Mouse (Mus musculus) forebrain, embryonic 11.5 days (tissue): ENCODE measurements around the gene Gnb1l. TPM values are rescaled to one million over a fixed set of nuclear protein-coding genes. Genes with fewer than 3 reads are reported as not detected.

Experiments
- ATAC-seq: fragments of 200-750 bp; cut with Nextera tagmentation; replicated peaks from 2 replicates; pipeline ENCODE4 v1.8.0; 2017; ENCODE audit warnings: moderate TSS enrichment; ENCODE audit not compliant: low FRiP score
- DNase-seq: peaks from one replicate; pipeline ENCODE4 v3.0.0-alpha.2; 2017; ENCODE audit warnings: low spot score
- H3K27ac ChIP-seq: fragments of 300-500 bp; sonication (generic); 2 replicates; pipeline ENCODE4 v1.5.1; 2014; ENCODE audit warnings: low read depth, low read length
- H3K27me3 ChIP-seq: fragments of 300-500 bp; sonication (generic); 2 replicates; pipeline ENCODE4 v1.6.1; 2014; ENCODE audit warnings: mild to moderate bottlenecking, low read length, mixed read lengths; ENCODE audit not compliant: control insufficient read depth, insufficient read depth
- H3K36me3 ChIP-seq: fragments of 300-500 bp; sonication (generic); 2 replicates; pipeline ENCODE4 v1.6.1; 2014; ENCODE audit warnings: mild to moderate bottlenecking, low read length, moderate library complexity, mixed read lengths; ENCODE audit not compliant: control insufficient read depth, insufficient read depth
- H3K4me1 ChIP-seq: fragments of 300-500 bp; sonication (generic); replicated peaks from 2 replicates; pipeline ENCODE4 v1.6.1; 2014; ENCODE audit warnings: low read length, mixed read lengths; ENCODE audit not compliant: control insufficient read depth, insufficient read depth
- H3K4me2 ChIP-seq: fragments of 300-500 bp; sonication (generic); 2 replicates; pipeline ENCODE4 v1.6.1; 2014; ENCODE audit warnings: low read depth, mild to moderate bottlenecking, low read length, moderate library complexity, mixed read lengths; ENCODE audit not compliant: severe bottlenecking
- H3K4me3 ChIP-seq: fragments of 300-500 bp; sonication (generic); 2 replicates; pipeline ENCODE4 v1.5.1; 2014; ENCODE audit warnings: low read depth, low read length
- H3K9ac ChIP-seq: fragments of 300-500 bp; sonication (generic); 2 replicates; pipeline ENCODE4 v1.6.1; 2014; ENCODE audit warnings: low read length
- H3K9me3 ChIP-seq: fragments of 300-500 bp; sonication (generic); 2 replicates; pipeline ENCODE4 v1.6.1; 2016; ENCODE audit warnings: low read length, mixed read lengths; ENCODE audit not compliant: control insufficient read depth
- WGBS: fragments of 180-500 bp; shearing (Covaris S2); extraction: QIAGEN DNeasy Blood & Tissue Kit; methylation state at CpG from one replicate; pipeline ENCODE4 v1.1.7; 2014; 5-methylcytosine and 5-hydroxymethylcytosine counted together
- polyA plus RNA-seq: library from polyadenylated mRNA; unstranded; fragments of >200 nt; fragmentation: Nextera tagmentation; extraction: Ambion mirVana; gene quantifications from 2 replicates; pipeline ENCODE4 v1.2.1, GENCODE M21; 2014

Gene Gnb1l
- polyA plus RNA-seq, 1 experiment from 2014 or later: 14.9 TPM

- H3K4me1 ChIP-seq: no peaks in the 10 kb centered on the region
- no peaks in the 10 kb centered on the region for H3K9me3 ChIP-seq
- no peaks in the 10 kb centered on the region for H3K36me3 ChIP-seq
- DNase-seq: no peak
- no peak overlapping the region for H3K27ac ChIP-seq
- no peak overlapping the region for H3K4me2 ChIP-seq
- H3K27me3 ChIP-seq: no peaks in the 10 kb centered on the region
- WGBS: 80% methylated on average over 8 of the region's 8 CpGs
- no peak overlapping the region for H3K4me3 ChIP-seq
- ATAC-seq: no peak
- no peak overlapping the region for H3K9ac ChIP-seq
These were observed 44.8 kb downstream of the Gnb1l start for GRCm38 (mm10) chr16:18543151-18543829.

GRCm38 (mm10) chr16:18547891-18548290, 49.4 kb downstream of the Gnb1l start:
- DNase-seq: no peak
- H3K9ac ChIP-seq: no peak overlapping the region

DNA sequence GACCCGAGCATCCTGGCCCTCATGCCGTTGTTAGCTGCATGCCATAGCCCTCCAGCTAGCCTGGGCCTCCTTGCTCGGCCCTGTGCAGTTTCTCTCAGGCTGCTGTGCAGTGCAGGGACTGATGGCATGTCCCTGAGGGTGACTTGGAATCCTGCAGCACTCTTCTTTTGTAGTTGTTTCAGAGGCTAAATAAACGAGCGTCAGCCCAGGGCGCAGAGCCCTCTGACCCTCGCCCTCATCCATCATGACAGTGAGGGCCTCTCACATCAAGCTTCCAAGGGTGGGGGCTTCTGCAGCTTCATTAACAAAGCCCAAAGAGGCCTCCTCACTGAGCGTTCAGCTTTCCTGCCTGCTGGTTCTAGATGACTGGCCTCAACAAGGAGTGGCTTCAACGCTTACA, 53.1 kb downstream of the Gnb1l start:
- no peak for DNase-seq
- H3K27ac ChIP-seq: no peak overlapping the region
- no peak overlapping the region for H3K4me3 ChIP-seq

More at GRCm38 (mm10) chr16:18547891-18548290, 49.4 kb downstream of the Gnb1l start:
- ATAC-seq: no peak
- Histone ChIP-seq H3K27ac (no peak overlapping the region), H3K36me3 (no peaks in the 10 kb centered on the region), H3K4me3 (no peak overlapping the region), H3K9me3 (no peaks in the 10 kb centered on the region), H3K4me1 (no peaks in the 10 kb centered on the region; the same call in 1 of the 2 replicates), H3K27me3 (no peaks in the 10 kb centered on the region), H3K4me2 (no peak overlapping the region)
- 85% methylated on average over 5 of the region's 5 CpGs for WGBS

DNA sequence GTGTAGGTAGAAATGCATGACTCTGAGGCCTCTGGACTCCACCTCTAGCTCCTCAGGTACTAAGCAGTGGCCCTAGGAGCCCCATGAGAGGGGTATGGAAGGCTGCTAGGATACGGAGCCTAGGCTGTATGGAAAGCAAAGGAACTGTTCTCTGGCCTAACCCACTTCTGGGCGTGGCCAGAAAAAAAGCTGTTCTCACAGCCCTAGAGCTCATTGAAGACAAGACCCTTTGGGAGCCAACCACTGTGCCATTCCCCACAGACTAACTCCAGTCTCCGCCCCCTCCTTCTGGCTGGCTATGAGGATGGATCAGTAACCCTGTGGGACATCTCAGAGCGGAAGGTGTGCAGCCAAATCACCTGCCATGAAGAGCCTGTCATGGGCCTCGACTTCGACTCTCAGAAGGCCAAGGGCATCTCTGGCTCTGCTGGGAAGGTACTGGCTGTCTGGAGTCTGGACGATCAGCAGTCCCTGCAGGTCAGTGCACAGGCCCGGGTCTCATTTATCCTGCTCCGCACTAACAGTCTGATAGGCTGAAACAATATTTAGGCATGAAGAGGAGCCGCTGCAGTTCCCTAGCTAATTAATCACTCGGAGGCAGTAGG, 53.7 kb downstream of the Gnb1l start:
- DNase-seq: no peak
- whole genome bisulfite sequencing: 74% methylated on average over 11 of the region's 11 CpGs
- ATAC-seq: no peak
- no peaks in the 10 kb centered on the region for H3K9me3 ChIP-seq
- H3K27ac ChIP-seq: no peak overlapping the region
- no peaks in the 10 kb centered on the region; the same call in 1 of the 2 replicates for H3K4me1 ChIP-seq
- H3K9ac ChIP-seq: no peak overlapping the region
- no peak overlapping the region for H3K4me2 ChIP-seq
- no peaks in the 10 kb centered on the region for H3K27me3 ChIP-seq
- no peaks in the 10 kb centered on the region for H3K36me3 ChIP-seq
- no peak overlapping the region for H3K4me3 ChIP-seq

More for the DNA sequence above, 53.1 kb downstream of the Gnb1l start:
- H3K4me2 ChIP-seq: no peak overlapping the region
- H3K27me3 ChIP-seq: no peaks in the 10 kb centered on the region
- no peaks in the 10 kb centered on the region for H3K36me3 ChIP-seq
- no peaks in the 10 kb centered on the region; the same call in 1 of the 2 replicates for H3K4me1 ChIP-seq
- H3K9me3 ChIP-seq: no peaks in the 10 kb centered on the region
- 47% methylated on average over 9 of the region's 9 CpGs for WGBS
- no peak overlapping the region for H3K9ac ChIP-seq
- no peak for ATAC-seq

- Histone ChIP-seq H3K27ac (no peak overlapping the region), H3K4me1 (no peaks in the 10 kb centered on the region; the same call in 1 of the 2 replicates)
These were observed 56.2 kb downstream of the Gnb1l start for GRCm38 (mm10) chr16:18554721-18555120.

GRCm38 (mm10) chr16:18555235-18555935, 56.9 kb downstream of the Gnb1l start:
- Histone ChIP-seq H3K9ac (no peak overlapping the region), H3K4me2 (no peak overlapping the region), H3K4me3 (no peak overlapping the region), H3K4me1 (no peaks in the 10 kb centered on the region; the same call in 1 of the 2 replicates), H3K27me3 (no peaks in the 10 kb centered on the region), H3K9me3 (no peaks in the 10 kb centered on the region), H3K27ac (no peak overlapping the region), H3K36me3 (no peaks in the 10 kb centered on the region)
- 79% methylated on average over 17 of the region's 17 CpGs for WGBS
- DNase-seq (peak; percentile 68), ATAC-seq (no peak)

More at GRCm38 (mm10) chr16:18554721-18555120, 56.2 kb downstream of the Gnb1l start:
- Histone ChIP-seq H3K4me3 (no peak overlapping the region), H3K36me3 (no peaks in the 10 kb centered on the region), H3K9ac (no peak overlapping the region), H3K9me3 (no peaks in the 10 kb centered on the region), H3K4me2 (no peak overlapping the region), H3K27me3 (no peaks in the 10 kb centered on the region)
- WGBS: 63% methylated on average over 2 of the region's 2 CpGs
- ATAC-seq (no peak), DNase-seq (no peak)

- no peaks in the 10 kb centered on the region for H3K9me3 ChIP-seq
- WGBS: 79% methylated on average over 3 of the region's 3 CpGs
- H3K36me3 ChIP-seq: no peaks in the 10 kb centered on the region
- H3K4me3 ChIP-seq: no peak overlapping the region
- no peak overlapping the region for H3K4me2 ChIP-seq
- ATAC-seq (no peak), DNase-seq (no peak)
- no peaks in the 10 kb centered on the region for H3K27me3 ChIP-seq
- H3K27ac ChIP-seq: no peak overlapping the region
- H3K9ac ChIP-seq: no peak overlapping the region
- no peaks in the 10 kb centered on the region; the same call in 1 of the 2 replicates for H3K4me1 ChIP-seq
These were observed 57.9 kb downstream of the Gnb1l start for GRCm38 (mm10) chr16:18556461-18556860.

DNA sequence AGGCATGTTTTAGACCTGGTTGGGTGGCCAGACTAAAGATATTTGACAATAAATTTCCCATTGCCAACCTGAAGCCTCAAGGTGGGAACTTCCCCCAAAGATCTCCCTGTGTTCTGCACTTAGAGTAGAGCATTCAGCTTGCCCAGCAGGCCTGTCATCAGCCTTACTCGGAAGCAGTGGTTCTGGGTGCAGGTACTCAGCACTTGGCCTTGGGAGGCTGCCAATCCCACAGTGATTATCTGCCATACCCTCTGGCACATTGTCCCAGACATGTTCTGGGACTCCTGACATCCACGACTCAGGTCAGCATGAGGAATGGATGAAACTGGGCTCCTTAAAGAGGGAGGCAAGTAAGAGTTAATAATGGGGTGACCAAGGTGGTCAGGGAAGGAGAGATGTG, 66.0 kb downstream of the Gnb1l start:
- no peak overlapping the region for H3K27ac ChIP-seq
- H3K4me3 ChIP-seq: no peak overlapping the region
- H3K9ac ChIP-seq: no peak overlapping the region
- no peaks in the 10 kb centered on the region for H3K36me3 ChIP-seq
- ATAC-seq: no peak
- WGBS: 92% methylated on average over 2 of the region's 2 CpGs
- no peak overlapping the region for H3K4me2 ChIP-seq
- no peaks in the 10 kb centered on the region for H3K9me3 ChIP-seq
- H3K4me1 ChIP-seq: no peaks in the 10 kb centered on the region
- H3K27me3 ChIP-seq: no peaks in the 10 kb centered on the region
- no peak for DNase-seq
